Mouse (Mus musculus): ENCODE data around the gene Henmt1.

DNA sequence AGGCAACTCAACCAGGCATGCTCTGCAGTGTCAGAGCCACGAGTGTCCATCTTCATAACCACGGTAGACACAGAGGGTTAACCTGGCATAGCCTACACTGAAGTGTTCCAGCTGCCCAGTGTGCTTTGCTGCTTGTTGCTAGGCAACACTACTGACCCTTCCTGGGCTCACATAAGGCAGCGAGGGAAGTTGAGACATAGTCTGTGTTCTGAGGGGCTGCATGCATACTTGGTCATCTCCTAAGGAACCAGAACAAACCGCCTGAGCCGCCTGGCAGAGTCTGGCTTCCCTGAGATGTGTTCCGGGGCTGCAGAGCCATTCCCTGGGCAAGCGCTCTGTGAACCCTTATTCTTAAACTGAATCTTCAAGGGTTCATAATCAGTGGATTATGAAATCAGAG lies 21.6 kb downstream of the Henmt1 start:
- TF ChIP-seq CTCF (IDR thresholded peaks at IDR 0.05; ENCODE audit: low read depth, low read length) (no peak), POLR2A (IDR thresholded peaks at IDR 0.05; ENCODE audit: borderline replicate concordance, low read depth, low read length) (no peak)
